Mouse (Mus musculus) cortical plate, adult 2 months (tissue): Measurements from ENCODE around the gene Pde9a. TPM values are rescaled to one million over a fixed set of nuclear protein-coding genes. Genes with fewer than 3 reads are reported as not detected.

Source experiments
- H3K27ac ChIP-seq: fragments of 200-500 bp; 2 replicates; pipeline ENCODE4 v1.5.1; 2012; ENCODE audit warnings: low read length, control low read depth, inconsistent platforms; ENCODE audit not compliant: insufficient read depth
- H3K4me1 ChIP-seq: fragments of 200-500 bp; 2 replicates; pipeline ENCODE4 v1.6.1; 2011; ENCODE audit warnings: low read length; ENCODE audit not compliant: control insufficient read depth, insufficient read depth
- H3K4me3 ChIP-seq: fragments of 200-500 bp; 2 replicates; pipeline ENCODE4 v1.5.1; 2011; ENCODE audit warnings: mild to moderate bottlenecking, low read length, control low read depth; ENCODE audit not compliant: insufficient read depth
- CTCF ChIP-seq: fragments of 200-500 bp; IDR thresholded peaks from 2 replicates; pipeline ENCODE4 v1.5.1; 2011; ENCODE audit warnings: mild to moderate bottlenecking, control low read depth, low read length; ENCODE audit not compliant: insufficient read depth; ENCODE audit errors: extremely low read depth
- POLR2A ChIP-seq: fragments of 200-500 bp; IDR thresholded peaks from 2 replicates; pipeline ENCODE4 v1.6.1; 2011; ENCODE audit warnings: mild to moderate bottlenecking, low read length, control low read depth; ENCODE audit not compliant: insufficient read depth; ENCODE audit errors: extremely low read depth
- polyA plus RNA-seq: library from polyadenylated mRNA; depleted of rRNA; stranded (reverse); fragments of >200 nt; gene quantifications from 2 replicates; pipeline ENCODE4 v1.2.3, GENCODE M21; 2012

The Pde9a gene
- polyA plus RNA-seq, 1 experiment, result 26.9 TPM

- TF ChIP-seq CTCF (no peak), POLR2A (no peak)
- H3K4me1 ChIP-seq, result peaks cover 2% of the 10 kb centered on the region
- no peak overlapping the region for H3K4me3 ChIP-seq
- no peak overlapping the region for H3K27ac ChIP-seq
Observed at GRCm38 (mm10) chr17:31405694-31406227, 19.8 kb downstream of the Pde9a start.

GRCm38 (mm10) chr17:31409741-31410350 lies 23.8 kb downstream of the Pde9a start:
- no peaks in the 10 kb centered on the region for H3K4me1 ChIP-seq
- no peak overlapping the region for H3K27ac ChIP-seq
- no peak for TF ChIP-seq POLR2A
- H3K4me3 ChIP-seq, result no peak overlapping the region

- Histone ChIP-seq H3K27ac (no peak overlapping the region), H3K4me3 (no peak overlapping the region), H3K4me1 (no peaks in the 10 kb centered on the region)
- TF ChIP-seq POLR2A (no peak), CTCF (no peak)
Observed at GRCm38 (mm10) chr17:31415258-31415657, 29.2 kb downstream of the Pde9a start.

GRCm38 (mm10) chr17:31418804-31419597 lies 33.0 kb downstream of the Pde9a start:
- no peak for TF ChIP-seq CTCF
- TF ChIP-seq POLR2A, result no peak
- no peak overlapping the region for H3K27ac ChIP-seq

GRCm38 (mm10) chr17:31419598-31419950 lies 33.6 kb downstream of the Pde9a start:
- Histone ChIP-seq H3K27ac (no peak overlapping the region), H3K4me3 (no peak overlapping the region), H3K4me1 (no peaks in the 10 kb centered on the region)
- TF ChIP-seq CTCF (no peak), POLR2A (no peak)

More at GRCm38 (mm10) chr17:31418804-31419597, 33.0 kb downstream of the Pde9a start:
- no peaks in the 10 kb centered on the region for H3K4me1 ChIP-seq
- H3K4me3 ChIP-seq, result no peak overlapping the region

GRCm38 (mm10) chr17:31419995-31420394 lies 34.0 kb downstream of the Pde9a start:
- Histone ChIP-seq H3K4me3 (no peak overlapping the region), H3K4me1 (no peaks in the 10 kb centered on the region), H3K27ac (no peak overlapping the region)
- no peak for TF ChIP-seq CTCF
- TF ChIP-seq POLR2A, result no peak

GRCm38 (mm10) chr17:31420658-31421057 lies 34.6 kb downstream of the Pde9a start:
- H3K4me1 ChIP-seq, result no peaks in the 10 kb centered on the region
- no peak overlapping the region for H3K4me3 ChIP-seq
- no peak overlapping the region for H3K27ac ChIP-seq
- no peak for TF ChIP-seq CTCF
- TF ChIP-seq POLR2A, result no peak

GRCm38 (mm10) chr17:31422381-31422780 lies 36.4 kb downstream of the Pde9a start:
- Histone ChIP-seq H3K4me3 (no peak overlapping the region), H3K4me1 (peaks cover 4% of the 10 kb centered on the region; the same call in 1 of the 2 replicates), H3K27ac (no peak overlapping the region)
- TF ChIP-seq CTCF (no peak), POLR2A (no peak)

- Histone ChIP-seq H3K4me3 (no peak overlapping the region), H3K27ac (no peak overlapping the region), H3K4me1 (peaks cover 4% of the 10 kb centered on the region; the same call in 1 of the 2 replicates)
- no peak for TF ChIP-seq CTCF
- no peak for TF ChIP-seq POLR2A
Observed at GRCm38 (mm10) chr17:31423020-31423419, 37.0 kb downstream of the Pde9a start.

- Histone ChIP-seq H3K27ac (no peak overlapping the region), H3K4me1 (peaks cover 4% of the 10 kb centered on the region; the same call in 1 of the 2 replicates), H3K4me3 (no peak overlapping the region)
- TF ChIP-seq POLR2A, result no peak
- TF ChIP-seq CTCF, result no peak
Observed at GRCm38 (mm10) chr17:31424358-31424757, 38.3 kb downstream of the Pde9a start.
